Comparison of ENCODE assay signal across 8 mouse cellular contexts in genomic region chr9:37359331-37360220, GRCm38 (mm10). TPM values are rescaled to one million over a fixed set of nuclear protein-coding genes. Genes with fewer than 3 reads are reported as not detected.
DNase-seq lines count a peak whose midpoint lies in the region; ATAC-seq and TF ChIP-seq lines count a peak whose summit lies in the region.
"Had no signal": no experiment of that assay in that cellular context is flagged by ENCODE, and none has a peak within 500 bp of the region (broad histone marks: within the 10 kb centered on the region; RNA-seq: fewer than 3 reads in every experiment).

No protein-coding gene starts in this region.

- no peak for TF ChIP-seq EP300 in stomach, postnatal 0 days (optimal IDR thresholded peaks at IDR 0.05)

- H3K4me3 ChIP-seq in cortical plate, adult 2 months (ENCODE audit: insufficient read depth, low read length), result no peak overlapping the region
- peak overlapping the region; percentile 13; the same call in 1 of the 2 replicates for H3K4me3 ChIP-seq in hindbrain, embryonic 10.5 days
- H3K4me3 ChIP-seq in midbrain, embryonic 12.5 days, result no peak overlapping the region
- no peak overlapping the region for H3K4me3 ChIP-seq in stomach, postnatal 0 days (ENCODE audit: low read depth, low read length)
- H3K4me3 ChIP-seq: liver, embryonic 13.5 days had no signal

- peak; percentile 88 for ATAC-seq in midbrain, embryonic 12.5 days (ENCODE audit: low FRiP score, low read depth)
- peak; percentile 53; the same call in 1 of the 2 replicates for ATAC-seq in stomach, postnatal 0 days (ENCODE audit: low FRiP score, low TSS enrichment)

- no peaks in the 10 kb centered on the region for H3K27me3 ChIP-seq in hindbrain, embryonic 10.5 days (ENCODE audit: insufficient read depth, poor library complexity, severe bottlenecking)
- no peaks in the 10 kb centered on the region for H3K27me3 ChIP-seq in midbrain, embryonic 12.5 days
- H3K27me3 ChIP-seq in stomach, postnatal 0 days (ENCODE audit: control insufficient read depth, insufficient read depth, low read length), result no peaks in the 10 kb centered on the region
- H3K27me3 ChIP-seq: liver, embryonic 13.5 days had no signal

- H3K9me3 ChIP-seq in hindbrain, embryonic 10.5 days, result no peaks in the 10 kb centered on the region
- H3K9me3 ChIP-seq in midbrain, embryonic 12.5 days, result no peaks in the 10 kb centered on the region
- H3K9me3 ChIP-seq in stomach, postnatal 0 days (ENCODE audit: control insufficient read depth, low read length), result no peaks in the 10 kb centered on the region
- H3K9me3 ChIP-seq: liver, embryonic 13.5 days had no signal

- TF ChIP-seq POLR2A in cortical plate, adult 2 months (IDR thresholded peaks at IDR 0.05; ENCODE audit: extremely low read depth, insufficient read depth, low read length), result no peak

- H3K36me3 ChIP-seq in hindbrain, embryonic 10.5 days, result no peaks in the 10 kb centered on the region
- no peaks in the 10 kb centered on the region for H3K36me3 ChIP-seq in midbrain, embryonic 12.5 days
- no peaks in the 10 kb centered on the region for H3K36me3 ChIP-seq in stomach, postnatal 0 days (ENCODE audit: control insufficient read depth, insufficient read depth, low read length)
- H3K36me3 ChIP-seq: liver, embryonic 13.5 days had no signal

- H3K9ac ChIP-seq in midbrain, embryonic 12.5 days (replicated peaks), result no peak overlapping the region
- H3K9ac ChIP-seq in stomach, postnatal 0 days (ENCODE audit: low read length), result no peak overlapping the region
- H3K9ac ChIP-seq: liver, embryonic 13.5 days had no signal

- peak; percentile 66 for DNase-seq in ZHBTc4 (ENCODE audit: low read depth, low spot score)
- peak; percentile 77 for DNase-seq in hindbrain, embryonic 10.5 days (ENCODE audit: low spot score)
- DNase-seq in left cerebral cortex, adult 18-20 months (ENCODE audit: low spot score in 2 of 2), result peak; percentile 52 to 76
- DNase-seq in stomach, postnatal 0 days (ENCODE audit: low spot score), result peak; percentile 22
- no peak for DNase-seq in urinary bladder, postnatal 36 days (ENCODE audit: low spot score in 2 of 2)
- DNase-seq: liver, embryonic 13.5 days had no signal

- WGBS in hindbrain, embryonic 10.5 days, result 31% methylated on average over 6 of the region's 6 CpGs
- WGBS in midbrain, embryonic 12.5 days, result 12% methylated on average over 6 of the region's 6 CpGs
- 46% methylated on average over 6 of the region's 6 CpGs for WGBS in stomach, postnatal 0 days

- peaks cover 12% of the 10 kb centered on the region for H3K4me1 ChIP-seq in cortical plate, adult 2 months (ENCODE audit: control insufficient read depth, insufficient read depth, low read length)
- H3K4me1 ChIP-seq in hindbrain, embryonic 10.5 days (replicated peaks), result peaks cover 29% of the 10 kb centered on the region
- peaks cover 25% of the 10 kb centered on the region for H3K4me1 ChIP-seq in midbrain, embryonic 12.5 days
- H3K4me1 ChIP-seq in stomach, postnatal 0 days (replicated peaks; ENCODE audit: control insufficient read depth, insufficient read depth), result 0 out of 2 replicates have a peak, but pooled peaks cover 3% of the 10 kb centered on the region

- H3K4me2 ChIP-seq in midbrain, embryonic 12.5 days (replicated peaks), result no peak overlapping the region
- H3K4me2 ChIP-seq in stomach, postnatal 0 days (replicated peaks; ENCODE audit: low read depth), result no peak overlapping the region
- H3K4me2 ChIP-seq: liver, embryonic 13.5 days had no signal

- no peak for TF ChIP-seq CTCF in cortical plate, adult 2 months (IDR thresholded peaks at IDR 0.05; ENCODE audit: extremely low read depth, insufficient read depth, low read length)
- TF ChIP-seq CTCF in stomach, postnatal 0 days (IDR thresholded peaks at IDR 0.05; ENCODE audit: low read depth), result no peak

- H3K27ac ChIP-seq in cortical plate, adult 2 months (ENCODE audit: insufficient read depth, low read length), result peak overlapping the region; percentile 88
- H3K27ac ChIP-seq in hindbrain, embryonic 10.5 days, result peak overlapping the region; percentile 85
- H3K27ac ChIP-seq in midbrain, embryonic 12.5 days (replicated peaks), result peak overlapping the region; percentile 75
- no peak overlapping the region for H3K27ac ChIP-seq in stomach, postnatal 0 days (replicated peaks)
- H3K27ac ChIP-seq: liver, embryonic 13.5 days had no signal

RNA-seq across cellular contexts. Expression of gene Hepacam, which starts 7.6 kb away (rescaled TPM):
- polyA plus RNA-seq in cortical plate, adult 2 months (2012; rRNA removed), result 91.0 and 95.7 TPM in 2 replicates
- polyA plus RNA-seq in hindbrain, embryonic 10.5 days (2016; fragmentation: Nextera tagmentation; extraction: Ambion mirVana), result 0.51 TPM in 1 of 2 replicates, not detected in the other
- 10 to 100 TPM; 45.4 to 47.9 TPM for total RNA-seq in left cerebral cortex, adult 18-20 months (2021)
- 0.26 TPM in 2 replicates for polyA plus RNA-seq in midbrain, embryonic 12.5 days (2016; fragmentation: Nextera tagmentation; extraction: Ambion mirVana)
- polyA plus RNA-seq in stomach, postnatal 0 days (2015; fragmentation: Nextera tagmentation; extraction: Ambion mirVana), result 0.08 and 0.10 TPM in 2 replicates

RNA-seq across cellular contexts. Expression of gene Ccdc15, which starts 11.3 kb away (rescaled TPM):
- polyA plus RNA-seq in cortical plate, adult 2 months (2012; rRNA removed), result 1.4 and 1.5 TPM in 2 replicates
- polyA plus RNA-seq in hindbrain, embryonic 10.5 days (2016; fragmentation: Nextera tagmentation; extraction: Ambion mirVana), result 7.9 and 11.4 TPM in 2 replicates
- total RNA-seq in left cerebral cortex, adult 18-20 months (2021), result 1 to 10 TPM; 2.0 to 2.2 TPM
- 11.3 and 13.5 TPM in 2 replicates for polyA plus RNA-seq in midbrain, embryonic 12.5 days (2016; fragmentation: Nextera tagmentation; extraction: Ambion mirVana)
- 2.2 TPM in 2 replicates for polyA plus RNA-seq in stomach, postnatal 0 days (2015; fragmentation: Nextera tagmentation; extraction: Ambion mirVana)

RNA-seq across cellular contexts. Expression of gene Robo4, which starts 42.1 kb away (rescaled TPM):
- 6.4 and 6.9 TPM in 2 replicates for polyA plus RNA-seq in cortical plate, adult 2 months (2012; rRNA removed)
- polyA plus RNA-seq in hindbrain, embryonic 10.5 days (2016; fragmentation: Nextera tagmentation; extraction: Ambion mirVana), result 6.6 and 7.7 TPM in 2 replicates
- 1 to 10 TPM; 4.9 to 7.2 TPM for total RNA-seq in left cerebral cortex, adult 18-20 months (2021)
- polyA plus RNA-seq in midbrain, embryonic 12.5 days (2016; fragmentation: Nextera tagmentation; extraction: Ambion mirVana), result 6.1 and 6.2 TPM in 2 replicates
- polyA plus RNA-seq in stomach, postnatal 0 days (2015; fragmentation: Nextera tagmentation; extraction: Ambion mirVana), result 4.4 and 5.2 TPM in 2 replicates

Comparison
In these comparisons a context has a peak if more than half of its experiments do, and no peak if none do; other contexts are left out.
1. DNase-seq: peak in ZHBTc4 (single experiment), hindbrain, embryonic 10.5 days (single experiment), left cerebral cortex, adult 18-20 months (2 of 2) and stomach, postnatal 0 days (single experiment); none in urinary bladder, postnatal 36 days (0 of 2).
2. RNA of gene Hepacam, which starts 7.6 kb away (polyA plus RNA-seq): 91.0 to 95.7 TPM in cortical plate, adult 2 months; 0.51 TPM in hindbrain, embryonic 10.5 days, 0.26 TPM in midbrain, embryonic 12.5 days and 0.08 to 0.10 TPM in stomach, postnatal 0 days; every median in the first group is over 10 times any median in the second.